Mouse (Mus musculus) lung, embryonic 14.5 days (tissue): ENCODE measurements around the gene Rpl23. TPM values are rescaled to one million over a fixed set of nuclear protein-coding genes. Genes with fewer than 3 reads are reported as not detected.

Source experiments
- ATAC-seq: fragments of 200-750 bp; cut with Nextera tagmentation; 2 replicates; pipeline ENCODE4 v1.8.0; 2017; ENCODE audit warnings: mild to moderate bottlenecking, moderate TSS enrichment, moderate library complexity; ENCODE audit not compliant: insufficient read depth
- DNase-seq: peaks from one replicate; pipeline ENCODE4 v3.0.0-alpha.2; 2015
- H3K27ac ChIP-seq: fragments of 300-500 bp; sonication (generic); 2 replicates; pipeline ENCODE4 v1.5.1; 2014; ENCODE audit warnings: low read depth, mild to moderate bottlenecking, moderate library complexity
- H3K27me3 ChIP-seq: fragments of 300-500 bp; sonication (generic); 2 replicates; pipeline ENCODE4 v1.6.1; 2014; ENCODE audit warnings: low read length, control low read depth; ENCODE audit not compliant: insufficient read depth
- H3K36me3 ChIP-seq: fragments of 300-500 bp; sonication (generic); 2 replicates; pipeline ENCODE4 v1.6.1; 2014; ENCODE audit warnings: control low read depth; ENCODE audit not compliant: insufficient read depth
- H3K4me1 ChIP-seq: fragments of 300-500 bp; sonication (generic); 2 replicates; pipeline ENCODE4 v1.6.1; 2014; ENCODE audit warnings: antibody characterized with exemption, control low read depth; ENCODE audit not compliant: insufficient read depth
- H3K4me2 ChIP-seq: fragments of 300-500 bp; sonication (generic); 2 replicates; pipeline ENCODE4 v1.6.1; 2014; ENCODE audit warnings: mild to moderate bottlenecking
- H3K4me3 ChIP-seq: fragments of 300-500 bp; sonication (generic); 2 replicates; pipeline ENCODE4 v1.5.1; 2014; ENCODE audit warnings: low read depth, low read length
- H3K9ac ChIP-seq: fragments of 300-500 bp; sonication (generic); 2 replicates; pipeline ENCODE4 v1.6.1; 2014
- H3K9me3 ChIP-seq: fragments of 300-500 bp; sonication (generic); 2 replicates; pipeline ENCODE4 v1.6.1; 2016; ENCODE audit warnings: low read depth, low read length, control low read depth
- CTCF ChIP-seq: IDR thresholded peaks from 2 replicates; pipeline ENCODE4 v1.5.1; 2016; ENCODE audit warnings: antibody characterized with exemption, low read depth
- WGBS: fragments of 180-500 bp; shearing (Covaris S2); extraction: QIAGEN DNeasy Blood & Tissue Kit; methylation state at CpG from one replicate; pipeline ENCODE4 v1.1.7; 2014; 5-methylcytosine and 5-hydroxymethylcytosine counted together
- polyA plus RNA-seq: library from polyadenylated mRNA; unstranded; fragments of >200 nt; fragmentation: Nextera tagmentation; extraction: Ambion mirVana; gene quantifications from 2 replicates; pipeline ENCODE4 v1.2.1, GENCODE M21; 2014

Gene Rpl23
- polyA plus RNA-seq, 1 experiment from 2014 or later = 663 TPM

GRCm38 (mm10) chr11:97804841-97805661 lies 22.8 kb upstream of the Rpl23 start:
- Histone ChIP-seq H3K36me3 (peaks cover 32% of the 10 kb centered on the region), H3K9ac (peak overlapping the region; percentile 35), H3K4me3 (peak overlapping the region; percentile 6; the same call in 1 of the 2 replicates), H3K9me3 (no peaks in the 10 kb centered on the region), H3K27ac (peak overlapping the region; percentile 88), H3K4me2 (peak overlapping the region; percentile 58), H3K4me1 (peaks cover 76% of the 10 kb centered on the region), H3K27me3 (no peaks in the 10 kb centered on the region)
- peak; percentile 91 for DNase-seq
- ATAC-seq = peak; percentile 55
- WGBS = 9% methylated on average over 9 of the region's 9 CpGs
- no peak for TF ChIP-seq CTCF

- no peak for ATAC-seq
- WGBS = 46% methylated on average over 5 of the region's 5 CpGs
- Histone ChIP-seq H3K4me2 (peak overlapping the region; percentile 58), H3K4me1 (peaks cover 64% of the 10 kb centered on the region), H3K9ac (no peak overlapping the region), H3K4me3 (no peak overlapping the region), H3K27me3 (no peaks in the 10 kb centered on the region), H3K9me3 (no peaks in the 10 kb centered on the region), H3K27ac (peak overlapping the region; percentile 88), H3K36me3 (peaks cover 24% of the 10 kb centered on the region)
- TF ChIP-seq CTCF = no peak
- DNase-seq = no peak
Observed at GRCm38 (mm10) chr11:97803847-97804246, 21.6 kb upstream of the Rpl23 start.

GRCm38 (mm10) chr11:97802495-97802894 lies 20.3 kb upstream of the Rpl23 start:
- no peak for DNase-seq
- Histone ChIP-seq H3K27ac (peak overlapping the region; percentile 96; the same call in 1 of the 2 replicates), H3K4me1 (peaks cover 51% of the 10 kb centered on the region), H3K36me3 (peaks cover 10% of the 10 kb centered on the region), H3K4me2 (peak overlapping the region; percentile 78), H3K9ac (no peak overlapping the region), H3K27me3 (no peaks in the 10 kb centered on the region), H3K4me3 (peak overlapping the region; percentile 92; the same call in 1 of the 2 replicates), H3K9me3 (no peaks in the 10 kb centered on the region)
- ATAC-seq = no peak
- 27% methylated on average over 6 of the region's 6 CpGs for WGBS
- TF ChIP-seq CTCF = no peak

- no peak for TF ChIP-seq CTCF
- 6% methylated on average over 1 of the region's 1 CpGs for WGBS
- H3K4me3 ChIP-seq = peak overlapping the region; percentile 92; the same call in 1 of the 2 replicates
- peaks cover 6% of the 10 kb centered on the region; the same call in 1 of the 2 replicates for H3K36me3 ChIP-seq
- DNase-seq (no peak), ATAC-seq (no peak)
- no peaks in the 10 kb centered on the region for H3K27me3 ChIP-seq
- H3K4me1 ChIP-seq = peaks cover 48% of the 10 kb centered on the region
- no peaks in the 10 kb centered on the region for H3K9me3 ChIP-seq
- H3K27ac ChIP-seq = peak overlapping the region; percentile 96
- H3K4me2 ChIP-seq = peak overlapping the region; percentile 78
- H3K9ac ChIP-seq = peak overlapping the region; percentile 24; the same call in 1 of the 2 replicates
Observed at GRCm38 (mm10) chr11:97802194-97802470, 19.9 kb upstream of the Rpl23 start.

GRCm38 (mm10) chr11:97801409-97802193 lies 19.4 kb upstream of the Rpl23 start:
- ATAC-seq = no peak
- peak; percentile 64 for TF ChIP-seq CTCF
- Histone ChIP-seq H3K4me3 (peak overlapping the region; percentile 92), H3K4me1 (peaks cover 43% of the 10 kb centered on the region), H3K27me3 (no peaks in the 10 kb centered on the region), H3K9me3 (no peaks in the 10 kb centered on the region), H3K27ac (peak overlapping the region; percentile 96), H3K4me2 (peak overlapping the region; percentile 78), H3K36me3 (peaks cover 3% of the 10 kb centered on the region; the same call in 1 of the 2 replicates), H3K9ac (peak overlapping the region; percentile 93)
- DNase-seq = peak; percentile 68
- 13% methylated on average over 8 of the region's 8 CpGs for WGBS

GRCm38 (mm10) chr11:97800691-97801408 lies 18.6 kb upstream of the Rpl23 start:
- Histone ChIP-seq H3K4me1 (peaks cover 35% of the 10 kb centered on the region), H3K27me3 (no peaks in the 10 kb centered on the region), H3K36me3 (peaks cover 3% of the 10 kb centered on the region; the same call in 1 of the 2 replicates), H3K4me3 (peak overlapping the region; percentile 92), H3K9me3 (no peaks in the 10 kb centered on the region), H3K27ac (peak overlapping the region; percentile 96), H3K4me2 (peak overlapping the region; percentile 78), H3K9ac (peak overlapping the region; percentile 93)
- WGBS = 3% methylated on average over 17 of the region's 17 CpGs
- no peak for TF ChIP-seq CTCF
- ATAC-seq (no peak), DNase-seq (peak; percentile 62)
